Mouse (Mus musculus) cerebellum, adult 2 months (tissue): ENCODE measurements around the gene Sox5. TPM values are rescaled to one million over a fixed set of nuclear protein-coding genes. Genes with fewer than 3 reads are reported as not detected.

Experiments used
- DNase-seq, 2 experiments: peaks; one replicate each; pipeline ENCODE4 v3.0.0; 2021
- H3K27ac ChIP-seq: fragments of 200-500 bp; 2 replicates; pipeline ENCODE4 v1.5.1; 2012; ENCODE audit warnings: low read length, control low read depth, inconsistent platforms; ENCODE audit not compliant: insufficient read depth
- H3K27me3 ChIP-seq: fragments of 200-500 bp; 2 replicates; pipeline ENCODE4 v1.6.1; 2012; ENCODE audit warnings: inconsistent platforms, mild to moderate bottlenecking, low read length, moderate library complexity; ENCODE audit not compliant: control insufficient read depth, insufficient read depth
- H3K4me1 ChIP-seq: fragments of 200-500 bp; 2 replicates; pipeline ENCODE4 v1.6.1; 2011; ENCODE audit warnings: low read length; ENCODE audit not compliant: control insufficient read depth, insufficient read depth
- H3K4me3 ChIP-seq: fragments of 200-500 bp; replicated peaks from 2 replicates; pipeline ENCODE3; 2011; ENCODE audit warnings: mild to moderate bottlenecking, low read depth, low read length, control low read depth; ENCODE audit not compliant: insufficient read depth
- CTCF ChIP-seq: fragments of 200-500 bp; IDR thresholded peaks from 2 replicates; pipeline ENCODE4 v1.5.1; 2011; ENCODE audit warnings: low read depth, mild to moderate bottlenecking, control low read depth, low read length, moderate library complexity, borderline replicate concordance; ENCODE audit not compliant: insufficient read depth
- POLR2A ChIP-seq: fragments of 200-500 bp; IDR thresholded peaks from 2 replicates; pipeline ENCODE4 v1.6.1; 2011; ENCODE audit warnings: low read length, control low read depth, borderline replicate concordance; ENCODE audit not compliant: insufficient read depth
- WGBS: fragments of 180-500 bp; shearing (Covaris S2); methylation state at CpG from one replicate; pipeline ENCODE4 v1.1.7; 2018; 5-methylcytosine and 5-hydroxymethylcytosine counted together
- polyA plus RNA-seq: library from polyadenylated mRNA; depleted of rRNA; stranded (reverse); fragments of >200 nt; gene quantifications from 2 replicates; pipeline ENCODE4 v1.2.3, GENCODE M21; 2012

The Sox5 gene
- polyA plus RNA-seq, 1 experiment = 13.3 TPM

- TF ChIP-seq POLR2A = no peak
- TF ChIP-seq CTCF = no peak
- H3K27ac ChIP-seq = no peak overlapping the region
- H3K27me3 ChIP-seq = no peaks in the 10 kb centered on the region
- peaks cover 2% of the 10 kb centered on the region; the same call in 1 of the 2 replicates for H3K4me1 ChIP-seq
- H3K4me3 ChIP-seq = no peak overlapping the region
- DNase-seq = no peak
- WGBS = 95% methylated on average over 8 of the region's 8 CpGs
Observed at GRCm38 (mm10) chr6:144061814-144062213, 720.0 kb downstream of the Sox5 start.

GRCm38 (mm10) chr6:144057098-144057632, 724.6 kb downstream of the Sox5 start:
- no peak overlapping the region; the same call in 1 of the 2 replicates for H3K27ac ChIP-seq
- WGBS = 81% methylated on average over 14 of the region's 14 CpGs
- H3K4me1 ChIP-seq = peaks cover 4% of the 10 kb centered on the region
- no peaks in the 10 kb centered on the region for H3K27me3 ChIP-seq
- TF ChIP-seq CTCF (no peak), POLR2A (no peak)
- no peak for DNase-seq
- no peak overlapping the region for H3K4me3 ChIP-seq

- Histone ChIP-seq H3K27ac (no peak overlapping the region; the same call in 1 of the 2 replicates), H3K4me1 (peaks cover 4% of the 10 kb centered on the region), H3K4me3 (no peak overlapping the region), H3K27me3 (no peaks in the 10 kb centered on the region)
- peak; percentile 27 to 61 for DNase-seq
- WGBS = 35% methylated on average over 10 of the region's 10 CpGs
- no peak for TF ChIP-seq POLR2A
- no peak for TF ChIP-seq CTCF
Observed at GRCm38 (mm10) chr6:144056252-144057097, 725.3 kb downstream of the Sox5 start.

- no peak for DNase-seq
- H3K27ac ChIP-seq = no peak overlapping the region
- H3K4me1 ChIP-seq = peaks cover 4% of the 10 kb centered on the region
- H3K4me3 ChIP-seq = no peak overlapping the region
- WGBS = 93% methylated on average over 5 of the region's 5 CpGs
- no peaks in the 10 kb centered on the region for H3K27me3 ChIP-seq
- TF ChIP-seq POLR2A (no peak), CTCF (no peak)
Observed at GRCm38 (mm10) chr6:144052487-144052886, 729.3 kb downstream of the Sox5 start.

- no peaks in the 10 kb centered on the region for H3K27me3 ChIP-seq
- H3K4me1 ChIP-seq = no peaks in the 10 kb centered on the region
- no peak overlapping the region for H3K27ac ChIP-seq
- no peak for DNase-seq
- 97% methylated on average over 5 of the region's 5 CpGs for WGBS
- H3K4me3 ChIP-seq = no peak overlapping the region
- TF ChIP-seq POLR2A = no peak
- no peak for TF ChIP-seq CTCF
Observed at GRCm38 (mm10) chr6:144051316-144051715, 730.5 kb downstream of the Sox5 start.

- Histone ChIP-seq H3K27ac (no peak overlapping the region), H3K27me3 (no peaks in the 10 kb centered on the region), H3K4me3 (no peak overlapping the region), H3K4me1 (no peaks in the 10 kb centered on the region)
- 94% methylated on average over 3 of the region's 3 CpGs for WGBS
- TF ChIP-seq CTCF = no peak
- no peak for DNase-seq
Observed at GRCm38 (mm10) chr6:144048201-144048924, 733.4 kb downstream of the Sox5 start.

GRCm38 (mm10) chr6:144045503-144045902, 736.3 kb downstream of the Sox5 start:
- H3K4me1 ChIP-seq = no peaks in the 10 kb centered on the region
- H3K27me3 ChIP-seq = no peaks in the 10 kb centered on the region
- no peak overlapping the region for H3K27ac ChIP-seq
- 5% methylated on average over 9 of the region's 9 CpGs for WGBS
- peak overlapping the region; percentile 25 for H3K4me3 ChIP-seq
- TF ChIP-seq CTCF (no peak), POLR2A (no peak)
- peak; percentile 27 to 59 for DNase-seq

GRCm38 (mm10) chr6:144044381-144044780, 737.4 kb downstream of the Sox5 start:
- TF ChIP-seq POLR2A (no peak), CTCF (no peak)
- Histone ChIP-seq H3K27ac (no peak overlapping the region), H3K27me3 (no peaks in the 10 kb centered on the region), H3K4me3 (no peak overlapping the region), H3K4me1 (no peaks in the 10 kb centered on the region)
- 98% methylated on average over 3 of the region's 3 CpGs for WGBS
- DNase-seq = no peak
